Mouse (Mus musculus) liver, adult 2 months (tissue): ENCODE measurements at regions not wholly inside any gene's neighbourhood (a gene's known extent, or its start where the extent isn't known, plus 50 kb on each side); places are given as distances from the start of the nearest gene placed in this dataset.

ENCODE experiments used
- CTCF ChIP-seq: fragments of 200-500 bp; IDR thresholded peaks from 2 replicates; pipeline ENCODE4 v1.5.1; 2011; ENCODE audit warnings: low read depth, low read length, control low read depth
- POLR2A ChIP-seq: fragments of 200-500 bp; IDR thresholded peaks from 2 replicates; pipeline ENCODE4 v1.6.1; 2011; ENCODE audit warnings: low read length, control low read depth; ENCODE audit not compliant: insufficient read depth; ENCODE audit errors: extremely low read depth

GRCm38 (mm10) chr5:64403982-64404345, 247.9 kb downstream of the Tbc1d1 start:
- TF ChIP-seq POLR2A (no peak), CTCF (no peak)
